Mouse (Mus musculus): Measurements from ENCODE around the gene Trio. TPM values are rescaled to one million over a fixed set of nuclear protein-coding genes. Genes with fewer than 3 reads are reported as not detected.
A peak's percentile ranks its signal among the peaks of the same experiment; 100 is the strongest.

Gene Trio
- polyA plus RNA-seq, 1 experiment = 47.5 TPM

GRCm38 (mm10) chr15:28051104-28051625, 25.5 kb upstream of the Trio start:
- DNase-seq = peak; percentile 7
- 36% methylated on average over 18 of the region's 18 CpGs for WGBS
- no peak overlapping the region for H3K4me3 ChIP-seq (replicated peaks; ENCODE audit: extremely low read depth, low read depth, low read length)
- no peak for TF ChIP-seq POLR2A (IDR thresholded peaks at IDR 0.05; ENCODE audit: borderline replicate concordance, extremely low read depth, low read depth, low read length)
- no peak for TF ChIP-seq CTCF (IDR thresholded peaks at IDR 0.05; ENCODE audit: insufficient read depth, low read length)
- H3K4me1 ChIP-seq (ENCODE audit: control insufficient read depth, insufficient read depth, low read length) = no peaks in the 10 kb centered on the region

- 59% methylated on average over 3 of the region's 3 CpGs for WGBS
- Histone ChIP-seq H3K4me3 (replicated peaks; ENCODE audit: extremely low read depth, low read depth, low read length) (no peak overlapping the region), H3K4me1 (ENCODE audit: control insufficient read depth, insufficient read depth, low read length) (no peaks in the 10 kb centered on the region)
- TF ChIP-seq CTCF (IDR thresholded peaks at IDR 0.05; ENCODE audit: insufficient read depth, low read length) = no peak
- no peak for TF ChIP-seq POLR2A (IDR thresholded peaks at IDR 0.05; ENCODE audit: borderline replicate concordance, extremely low read depth, low read depth, low read length)
- DNase-seq = no peak
Measured at GRCm38 (mm10) chr15:28047711-28048110, 22.1 kb upstream of the Trio start.

GRCm38 (mm10) chr15:28041158-28041865, 15.7 kb upstream of the Trio start:
- no peak for TF ChIP-seq CTCF (IDR thresholded peaks at IDR 0.05; ENCODE audit: insufficient read depth, low read length)
- no peak for TF ChIP-seq POLR2A (IDR thresholded peaks at IDR 0.05; ENCODE audit: borderline replicate concordance, extremely low read depth, low read depth, low read length)
- H3K4me1 ChIP-seq (ENCODE audit: control insufficient read depth, insufficient read depth, low read length) = no peaks in the 10 kb centered on the region
- H3K4me3 ChIP-seq (replicated peaks; ENCODE audit: extremely low read depth, low read depth, low read length) = no peak overlapping the region
- WGBS = 28% methylated on average over 9 of the region's 9 CpGs
- DNase-seq = no peak

- 92% methylated on average over 6 of the region's 6 CpGs for WGBS
- TF ChIP-seq POLR2A (IDR thresholded peaks at IDR 0.05; ENCODE audit: borderline replicate concordance, extremely low read depth, low read depth, low read length) (no peak), CTCF (IDR thresholded peaks at IDR 0.05; ENCODE audit: insufficient read depth, low read length) (no peak)
- Histone ChIP-seq H3K4me1 (ENCODE audit: control insufficient read depth, insufficient read depth, low read length) (no peaks in the 10 kb centered on the region), H3K4me3 (replicated peaks; ENCODE audit: extremely low read depth, low read depth, low read length) (no peak overlapping the region)
- no peak for DNase-seq
Measured at GRCm38 (mm10) chr15:28037651-28038050, 12.0 kb upstream of the Trio start.

GRCm38 (mm10) chr15:28035601-28036000, 10.0 kb upstream of the Trio start:
- TF ChIP-seq CTCF (IDR thresholded peaks at IDR 0.05; ENCODE audit: insufficient read depth, low read length) (no peak), POLR2A (IDR thresholded peaks at IDR 0.05; ENCODE audit: borderline replicate concordance, extremely low read depth, low read depth, low read length) (no peak)
- Histone ChIP-seq H3K4me1 (ENCODE audit: control insufficient read depth, insufficient read depth, low read length) (no peaks in the 10 kb centered on the region), H3K4me3 (replicated peaks; ENCODE audit: extremely low read depth, low read depth, low read length) (no peak overlapping the region)
- 82% methylated on average over 10 of the region's 10 CpGs for WGBS
- DNase-seq = no peak

- 76% methylated on average over 10 of the region's 10 CpGs for WGBS
- DNase-seq = no peak
- Histone ChIP-seq H3K4me3 (replicated peaks; ENCODE audit: extremely low read depth, low read depth, low read length) (no peak overlapping the region), H3K4me1 (ENCODE audit: control insufficient read depth, insufficient read depth, low read length) (no peaks in the 10 kb centered on the region)
- no peak for TF ChIP-seq POLR2A (IDR thresholded peaks at IDR 0.05; ENCODE audit: borderline replicate concordance, extremely low read depth, low read depth, low read length)
- TF ChIP-seq CTCF (IDR thresholded peaks at IDR 0.05; ENCODE audit: insufficient read depth, low read length) = no peak
Measured at GRCm38 (mm10) chr15:28034636-28035035, 9.0 kb upstream of the Trio start.

- H3K4me3 ChIP-seq (replicated peaks; ENCODE audit: extremely low read depth, low read depth, low read length) = no peak overlapping the region
- 0 out of 2 replicates have a peak, but pooled peaks cover 3% of the 10 kb centered on the region for H3K4me1 ChIP-seq (ENCODE audit: control insufficient read depth, insufficient read depth, low read length)
- WGBS = 89% methylated on average over 7 of the region's 7 CpGs
- DNase-seq = no peak
- TF ChIP-seq CTCF (IDR thresholded peaks at IDR 0.05; ENCODE audit: insufficient read depth, low read length) (no peak), POLR2A (IDR thresholded peaks at IDR 0.05; ENCODE audit: borderline replicate concordance, extremely low read depth, low read depth, low read length) (no peak)
Measured at GRCm38 (mm10) chr15:28029371-28029770, 3.7 kb upstream of the Trio start.

- TF ChIP-seq POLR2A (IDR thresholded peaks at IDR 0.05; ENCODE audit: borderline replicate concordance, extremely low read depth, low read depth, low read length) = no peak
- TF ChIP-seq CTCF (IDR thresholded peaks at IDR 0.05; ENCODE audit: insufficient read depth, low read length) = no peak
- 87% methylated on average over 6 of the region's 6 CpGs for WGBS
Measured at GRCm38 (mm10) chr15:28028542-28028941, 2.9 kb upstream of the Trio start.

GRCm38 (mm10) chr15:28026167-28026481, 476 bp upstream of the Trio start:
- peak overlapping the region; percentile 51 for H3K4me3 ChIP-seq (replicated peaks; ENCODE audit: extremely low read depth, low read depth, low read length)
- no peak for DNase-seq
- TF ChIP-seq CTCF (IDR thresholded peaks at IDR 0.05; ENCODE audit: insufficient read depth, low read length) (peak; percentile 69), POLR2A (IDR thresholded peaks at IDR 0.05; ENCODE audit: borderline replicate concordance, extremely low read depth, low read depth, low read length) (no peak)
- peaks cover 6% of the 10 kb centered on the region; the same call in 1 of the 2 replicates for H3K4me1 ChIP-seq (ENCODE audit: control insufficient read depth, insufficient read depth, low read length)
- WGBS = 2% methylated on average over 18 of the region's 18 CpGs

More at GRCm38 (mm10) chr15:28028542-28028941, 2.9 kb upstream of the Trio start:
- Histone ChIP-seq H3K4me1 (ENCODE audit: control insufficient read depth, insufficient read depth, low read length) (peaks cover 6% of the 10 kb centered on the region; the same call in 1 of the 2 replicates), H3K4me3 (replicated peaks; ENCODE audit: extremely low read depth, low read depth, low read length) (no peak overlapping the region)
- no peak for DNase-seq

GRCm38 (mm10) chr15:28024965-28025338, 696 bp downstream of the Trio start:
- TF ChIP-seq CTCF (IDR thresholded peaks at IDR 0.05; ENCODE audit: insufficient read depth, low read length) = no peak
- TF ChIP-seq POLR2A (IDR thresholded peaks at IDR 0.05; ENCODE audit: borderline replicate concordance, extremely low read depth, low read depth, low read length) = no peak
- WGBS = under 1% methylated on average over 53 of the region's 54 CpGs
- peak overlapping the region; percentile 88 for H3K4me3 ChIP-seq (replicated peaks; ENCODE audit: extremely low read depth, low read depth, low read length)
- DNase-seq = peak; percentile 70
- peaks cover 6% of the 10 kb centered on the region; the same call in 1 of the 2 replicates for H3K4me1 ChIP-seq (ENCODE audit: control insufficient read depth, insufficient read depth, low read length)
